Mouse (Mus musculus) heart, embryonic 15.5 days (tissue): ENCODE measurements around the gene Acox2. TPM values are rescaled to one million over a fixed set of nuclear protein-coding genes. Genes with fewer than 3 reads are reported as not detected.

ENCODE experiments used
- ATAC-seq: fragments of 200-750 bp; cut with Nextera tagmentation; replicated peaks from 2 replicates; pipeline ENCODE4 v1.8.0; 2017; ENCODE audit warnings: low read depth, moderate TSS enrichment; ENCODE audit not compliant: insufficient number of reproducible peaks, insufficient read depth, low FRiP score
- H3K27ac ChIP-seq: fragments of 300-500 bp; sonication (generic); 2 replicates; pipeline ENCODE4 v1.5.1; 2015; ENCODE audit warnings: mild to moderate bottlenecking, inconsistent platforms
- H3K27me3 ChIP-seq: fragments of 300-500 bp; sonication (generic); 2 replicates; pipeline ENCODE4 v1.6.1; 2015; ENCODE audit warnings: inconsistent platforms
- H3K36me3 ChIP-seq: fragments of 300-500 bp; sonication (generic); 2 replicates; pipeline ENCODE4 v1.6.1; 2015; ENCODE audit warnings: mild to moderate bottlenecking, inconsistent platforms
- H3K4me1 ChIP-seq: fragments of 300-500 bp; sonication (generic); replicated peaks from 2 replicates; pipeline ENCODE4 v1.6.1; 2015; ENCODE audit warnings: inconsistent platforms
- H3K4me2 ChIP-seq: fragments of 300-500 bp; sonication (generic); 2 replicates; pipeline ENCODE4 v1.6.1; 2015; ENCODE audit warnings: inconsistent platforms, mild to moderate bottlenecking, moderate library complexity
- H3K4me3 ChIP-seq: fragments of 300-500 bp; sonication (generic); 2 replicates; pipeline ENCODE4 v1.5.1; 2015; ENCODE audit warnings: mild to moderate bottlenecking, inconsistent platforms
- H3K9ac ChIP-seq: fragments of 300-500 bp; sonication (generic); 2 replicates; pipeline ENCODE4 v1.6.1; 2015; ENCODE audit warnings: mild to moderate bottlenecking, inconsistent platforms
- H3K9me3 ChIP-seq: fragments of 300-500 bp; sonication (generic); replicated peaks from 2 replicates; pipeline ENCODE4 v1.6.1; 2016; ENCODE audit warnings: inconsistent platforms
- WGBS: fragments of 180-500 bp; shearing (Covaris S2); methylation state at CpG from one replicate; pipeline ENCODE4 v1.1.7; 2015; ENCODE audit warnings: mixed read lengths; 5-methylcytosine and 5-hydroxymethylcytosine counted together
- polyA plus RNA-seq: library from polyadenylated mRNA; unstranded; fragments of >200 nt; fragmentation: Nextera tagmentation; extraction: Ambion mirVana; gene quantifications from 2 replicates; pipeline ENCODE4 v1.2.1, GENCODE M21; 2015

Acox2 gene
- polyA plus RNA-seq, 1 experiment from 2014 or later, result not detected

GRCm38 (mm10) chr14:8264378-8264777 lies 5.2 kb upstream of the Acox2 start:
- no peaks in the 10 kb centered on the region for H3K9me3 ChIP-seq
- no peak overlapping the region for H3K4me2 ChIP-seq
- H3K36me3 ChIP-seq, result no peaks in the 10 kb centered on the region
- no peaks in the 10 kb centered on the region for H3K27me3 ChIP-seq
- no peak for ATAC-seq
- no peaks in the 10 kb centered on the region for H3K4me1 ChIP-seq
- 90% methylated on average over 1 of the region's 1 CpGs for WGBS
- no peak overlapping the region for H3K9ac ChIP-seq
- H3K4me3 ChIP-seq, result no peak overlapping the region
- no peak overlapping the region for H3K27ac ChIP-seq

GRCm38 (mm10) chr14:8262242-8262641 lies 3.1 kb upstream of the Acox2 start:
- WGBS, result 51% methylated on average over 1 of the region's 1 CpGs

GRCm38 (mm10) chr14:8260214-8260613 lies 1.1 kb upstream of the Acox2 start:
- no peak overlapping the region for H3K4me3 ChIP-seq
- 73% methylated on average over 5 of the region's 5 CpGs for WGBS
- 0 out of 2 replicates have a peak, but pooled peaks cover 3% of the 10 kb centered on the region for H3K4me1 ChIP-seq
- ATAC-seq, result no peak
- no peak overlapping the region for H3K9ac ChIP-seq
- H3K27ac ChIP-seq, result no peak overlapping the region
- no peaks in the 10 kb centered on the region for H3K36me3 ChIP-seq
- H3K27me3 ChIP-seq, result no peaks in the 10 kb centered on the region
- H3K9me3 ChIP-seq, result no peaks in the 10 kb centered on the region
- no peak overlapping the region for H3K4me2 ChIP-seq

More at GRCm38 (mm10) chr14:8262242-8262641, 3.1 kb upstream of the Acox2 start:
- no peaks in the 10 kb centered on the region for H3K9me3 ChIP-seq
- 0 out of 2 replicates have a peak, but pooled peaks cover 3% of the 10 kb centered on the region for H3K4me1 ChIP-seq
- no peaks in the 10 kb centered on the region for H3K27me3 ChIP-seq
- H3K27ac ChIP-seq, result no peak overlapping the region
- no peak overlapping the region for H3K9ac ChIP-seq
- H3K36me3 ChIP-seq, result no peaks in the 10 kb centered on the region
- H3K4me2 ChIP-seq, result no peak overlapping the region
- no peak for ATAC-seq
- no peak overlapping the region for H3K4me3 ChIP-seq

GRCm38 (mm10) chr14:8258752-8259151 lies 401 bp downstream of the Acox2 start:
- H3K4me3 ChIP-seq, result no peak overlapping the region
- no peaks in the 10 kb centered on the region for H3K9me3 ChIP-seq
- H3K36me3 ChIP-seq, result no peaks in the 10 kb centered on the region
- H3K9ac ChIP-seq, result no peak overlapping the region
- ATAC-seq, result no peak
- WGBS, result 69% methylated on average over 3 of the region's 3 CpGs
- H3K4me2 ChIP-seq, result no peak overlapping the region
- no peak overlapping the region for H3K27ac ChIP-seq
- H3K4me1 ChIP-seq, result 0 out of 2 replicates have a peak, but pooled peaks cover 3% of the 10 kb centered on the region
- no peaks in the 10 kb centered on the region for H3K27me3 ChIP-seq

- Histone ChIP-seq H3K36me3 (no peaks in the 10 kb centered on the region), H3K4me2 (no peak overlapping the region), H3K4me3 (no peak overlapping the region), H3K27ac (no peak overlapping the region), H3K9ac (no peak overlapping the region), H3K4me1 (0 out of 2 replicates have a peak, but pooled peaks cover 3% of the 10 kb centered on the region), H3K9me3 (no peaks in the 10 kb centered on the region), H3K27me3 (no peaks in the 10 kb centered on the region)
- ATAC-seq, result no peak
- 28% methylated on average over 3 of the region's 3 CpGs for WGBS
These were observed 872 bp downstream of the Acox2 start for GRCm38 (mm10) chr14:8258335-8258627.

GRCm38 (mm10) chr14:8257521-8258334 lies 1.4 kb downstream of the Acox2 start:
- Histone ChIP-seq H3K27me3 (no peaks in the 10 kb centered on the region), H3K4me3 (no peak overlapping the region), H3K4me2 (no peak overlapping the region), H3K9ac (no peak overlapping the region), H3K36me3 (no peaks in the 10 kb centered on the region), H3K4me1 (0 out of 2 replicates have a peak, but pooled peaks cover 3% of the 10 kb centered on the region), H3K27ac (no peak overlapping the region), H3K9me3 (no peaks in the 10 kb centered on the region)
- ATAC-seq, result no peak
- 44% methylated on average over 7 of the region's 7 CpGs for WGBS

GRCm38 (mm10) chr14:8256881-8257280 lies 2.3 kb downstream of the Acox2 start:
- 66% methylated on average over 5 of the region's 5 CpGs for WGBS
- Histone ChIP-seq H3K9ac (no peak overlapping the region), H3K36me3 (no peaks in the 10 kb centered on the region), H3K4me1 (0 out of 2 replicates have a peak, but pooled peaks cover 3% of the 10 kb centered on the region), H3K4me3 (no peak overlapping the region), H3K27me3 (no peaks in the 10 kb centered on the region), H3K9me3 (no peaks in the 10 kb centered on the region), H3K4me2 (no peak overlapping the region), H3K27ac (no peak overlapping the region)
- ATAC-seq, result no peak

GRCm38 (mm10) chr14:8256072-8256471 lies 3.1 kb downstream of the Acox2 start:
- ATAC-seq, result no peak
- Histone ChIP-seq H3K27ac (no peak overlapping the region), H3K27me3 (no peaks in the 10 kb centered on the region), H3K36me3 (no peaks in the 10 kb centered on the region), H3K4me2 (no peak overlapping the region), H3K9ac (no peak overlapping the region), H3K4me1 (0 out of 2 replicates have a peak, but pooled peaks cover 3% of the 10 kb centered on the region), H3K4me3 (no peak overlapping the region), H3K9me3 (no peaks in the 10 kb centered on the region)
- WGBS, result 62% methylated on average over 6 of the region's 6 CpGs

- Histone ChIP-seq H3K4me2 (no peak overlapping the region), H3K36me3 (no peaks in the 10 kb centered on the region), H3K9ac (no peak overlapping the region), H3K9me3 (no peaks in the 10 kb centered on the region), H3K4me3 (no peak overlapping the region), H3K27ac (no peak overlapping the region), H3K27me3 (no peaks in the 10 kb centered on the region), H3K4me1 (0 out of 2 replicates have a peak, but pooled peaks cover 3% of the 10 kb centered on the region)
- no peak for ATAC-seq
- WGBS, result 60% methylated on average over 7 of the region's 7 CpGs
These were observed 4.0 kb downstream of the Acox2 start for GRCm38 (mm10) chr14:8255076-8255729.

GRCm38 (mm10) chr14:8251330-8251885 lies 7.7 kb downstream of the Acox2 start:
- WGBS, result 92% methylated on average over 8 of the region's 8 CpGs
- Histone ChIP-seq H3K27me3 (no peaks in the 10 kb centered on the region), H3K9me3 (no peaks in the 10 kb centered on the region), H3K4me3 (no peak overlapping the region), H3K4me2 (no peak overlapping the region), H3K4me1 (no peaks in the 10 kb centered on the region), H3K36me3 (no peaks in the 10 kb centered on the region), H3K9ac (no peak overlapping the region), H3K27ac (no peak overlapping the region)
- no peak for ATAC-seq

GRCm38 (mm10) chr14:8250141-8250871 lies 8.8 kb downstream of the Acox2 start:
- Histone ChIP-seq H3K4me2 (no peak overlapping the region), H3K9ac (no peak overlapping the region), H3K36me3 (no peaks in the 10 kb centered on the region), H3K27ac (no peak overlapping the region), H3K27me3 (no peaks in the 10 kb centered on the region), H3K4me1 (no peaks in the 10 kb centered on the region), H3K4me3 (no peak overlapping the region), H3K9me3 (no peaks in the 10 kb centered on the region)
- no peak for ATAC-seq
- 63% methylated on average over 9 of the region's 9 CpGs for WGBS
